Mouse (Mus musculus): Measurements from ENCODE around the gene Rdh5.

The Rdh5 gene

GRCm38 (mm10) chr10:128922822-128923012 is at the start of gene Rdh5:
Gene Rdh5 (minus strand): TSS chr10:128922888.
- DNase-seq (ENCODE audit: low read depth, low spot score) = no peak

DNA sequence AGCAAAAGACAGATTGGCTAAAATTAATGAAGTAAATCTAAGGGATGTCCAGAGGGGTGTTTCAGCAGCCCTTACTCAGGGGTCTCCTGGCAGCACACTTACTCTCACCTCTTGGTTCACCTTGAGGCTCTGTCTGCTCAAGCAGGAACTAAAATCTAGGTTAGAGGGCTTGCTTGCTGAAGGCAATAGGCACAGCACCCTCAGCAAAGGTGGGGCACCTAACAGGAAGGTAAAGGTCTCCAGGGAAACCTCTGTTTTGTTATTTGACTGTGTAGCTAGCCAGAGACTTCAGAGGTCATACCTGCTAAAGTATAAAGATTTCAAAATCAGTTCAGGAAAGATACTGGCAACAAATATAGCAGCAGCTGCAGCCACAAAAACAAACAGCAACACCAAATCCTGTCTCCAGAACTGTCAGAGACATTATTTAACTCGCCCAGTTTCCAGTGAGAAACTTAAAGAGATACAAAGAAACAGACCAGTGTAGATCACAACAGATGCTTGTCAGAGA is 48.1 kb upstream of the Rdh5 start:
- DNase-seq (ENCODE audit: low read depth, low spot score) = no peak

DNA sequence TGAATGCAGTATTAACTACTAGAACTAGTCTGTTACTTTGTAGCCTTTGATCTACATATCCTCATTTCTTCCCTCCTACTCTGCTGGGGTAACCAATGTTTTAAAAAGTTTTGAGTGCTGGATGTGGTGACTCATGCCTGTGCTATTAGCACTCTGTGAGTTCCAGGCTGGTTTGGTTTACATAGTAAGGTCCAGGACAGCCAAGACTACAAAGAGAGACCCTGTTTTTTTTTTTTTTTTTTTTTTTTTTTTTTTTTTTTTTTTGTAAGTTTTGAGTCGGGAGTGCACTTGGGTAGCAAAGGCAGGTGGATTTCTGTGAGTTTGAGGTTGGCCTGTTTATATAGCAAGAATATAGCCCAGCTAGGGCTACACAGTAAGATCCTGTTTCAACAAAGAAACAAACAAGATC is 45.7 kb upstream of the Rdh5 start:
- DNase-seq (ENCODE audit: low read depth, low spot score) = no peak

DNA sequence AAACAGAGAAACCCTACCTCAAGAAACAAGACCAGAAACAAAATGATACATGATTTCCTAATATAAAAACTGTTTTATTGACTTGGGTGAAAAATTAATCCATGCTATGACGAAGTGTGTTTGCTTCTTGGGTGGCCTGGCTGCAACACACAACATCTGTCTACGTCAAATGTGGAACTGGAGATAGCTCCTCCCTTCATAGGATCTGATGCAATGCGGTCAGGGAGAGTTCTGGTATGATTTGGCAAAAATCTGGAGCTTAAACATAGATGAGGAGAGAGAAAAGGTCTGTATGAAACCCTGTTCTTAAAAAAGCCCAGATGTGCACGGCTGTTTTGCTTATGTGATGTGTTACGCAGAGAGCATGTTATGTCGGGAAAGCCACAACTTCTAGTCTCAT is 43.2 kb upstream of the Rdh5 start:
- no peak for DNase-seq (ENCODE audit: low read depth, low spot score)

DNA sequence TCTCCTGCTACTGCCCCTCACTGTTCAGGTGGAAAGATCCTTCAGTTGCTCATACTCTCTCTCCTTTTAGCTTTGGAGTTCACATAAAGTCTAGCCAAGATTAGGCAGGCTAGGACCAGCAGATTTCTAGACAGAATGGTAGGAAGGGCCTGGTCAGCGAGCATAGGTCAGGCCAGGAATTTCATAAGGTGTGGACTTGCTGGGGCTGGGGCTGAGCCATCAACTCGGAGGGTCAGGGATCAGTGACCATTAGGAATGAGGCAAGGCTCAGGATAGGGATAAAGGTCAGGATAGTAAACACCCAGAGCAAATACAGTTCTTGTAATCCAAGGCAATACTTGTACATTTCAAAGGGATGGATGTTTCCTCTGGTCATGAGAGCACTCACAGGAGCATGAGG is 42.3 kb upstream of the Rdh5 start:
- no peak for DNase-seq (ENCODE audit: low read depth, low spot score)

DNA sequence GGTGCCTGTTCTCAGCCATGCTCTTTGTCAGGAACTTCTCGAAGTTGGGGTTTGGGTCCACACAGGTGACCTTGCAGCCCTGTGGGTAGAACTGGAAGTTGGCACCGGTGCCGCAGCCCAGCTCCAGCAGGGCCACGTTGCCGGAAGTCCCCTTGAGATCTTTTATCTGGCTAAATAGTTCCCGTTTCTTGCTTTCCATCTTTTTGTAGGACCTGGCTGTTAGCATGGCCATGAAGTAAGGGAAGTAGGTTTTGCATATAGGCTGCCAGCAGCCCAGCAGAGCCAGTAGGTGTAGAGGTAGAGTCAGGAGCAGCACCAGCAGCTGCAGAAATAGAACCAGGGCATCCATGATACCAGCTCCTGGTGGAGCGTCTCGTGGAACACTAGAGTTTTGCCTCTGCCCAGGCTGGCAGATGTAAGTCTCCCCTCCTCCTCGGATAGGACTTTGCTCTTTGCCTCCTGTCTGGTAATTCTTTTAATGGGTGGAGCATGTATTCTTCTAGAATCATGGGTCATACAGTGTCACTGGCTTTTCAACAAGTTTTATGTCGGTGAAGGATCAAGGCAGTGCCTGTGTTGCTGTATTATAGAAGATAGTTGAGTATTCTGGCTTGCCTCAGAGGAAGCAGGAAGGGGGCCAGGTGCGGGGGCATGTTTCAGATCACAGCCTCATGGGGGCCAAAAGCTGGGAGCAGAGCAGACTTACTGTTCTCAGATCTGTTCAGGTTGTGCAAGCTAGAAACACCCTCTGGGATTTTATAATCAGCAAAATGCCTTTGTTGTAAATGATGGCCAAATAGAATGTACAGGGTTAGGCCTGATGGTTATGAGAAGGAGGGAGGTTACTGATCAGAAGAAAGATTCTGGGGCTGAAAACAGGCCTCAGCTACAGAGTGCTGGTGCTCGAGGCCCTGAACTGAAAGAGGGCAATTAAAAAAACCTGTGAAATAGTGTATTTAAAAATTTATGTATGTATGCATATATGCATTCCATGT is 38.2 kb upstream of the Rdh5 start, which contains the start of gene Mettl7b:
Gene Mettl7b (minus strand): TSS at position 399 of the 995 bp plus-strand sequence.
- no peak for DNase-seq (ENCODE audit: low read depth, low spot score)

DNA sequence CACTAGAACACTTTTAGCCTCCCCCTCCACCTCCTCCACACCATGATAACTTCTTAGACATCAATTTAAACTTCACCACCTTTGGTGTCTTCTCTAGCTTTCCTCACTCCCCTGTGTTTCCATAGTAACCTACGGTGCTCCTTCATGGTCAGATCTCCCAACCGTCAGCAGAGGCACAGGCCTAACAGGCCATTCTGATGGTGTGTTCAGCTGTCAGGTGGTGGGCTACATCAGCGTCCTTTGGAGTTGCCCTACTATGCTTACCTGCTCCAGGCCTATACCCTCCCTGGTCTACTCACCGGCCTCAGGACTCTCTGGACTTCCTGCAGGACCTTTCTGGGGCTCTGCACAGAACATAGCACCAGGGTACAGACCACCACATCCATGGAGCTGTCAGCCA is 37.5 kb upstream of the Rdh5 start:
- DNase-seq (ENCODE audit: low read depth, low spot score) = no peak

DNA sequence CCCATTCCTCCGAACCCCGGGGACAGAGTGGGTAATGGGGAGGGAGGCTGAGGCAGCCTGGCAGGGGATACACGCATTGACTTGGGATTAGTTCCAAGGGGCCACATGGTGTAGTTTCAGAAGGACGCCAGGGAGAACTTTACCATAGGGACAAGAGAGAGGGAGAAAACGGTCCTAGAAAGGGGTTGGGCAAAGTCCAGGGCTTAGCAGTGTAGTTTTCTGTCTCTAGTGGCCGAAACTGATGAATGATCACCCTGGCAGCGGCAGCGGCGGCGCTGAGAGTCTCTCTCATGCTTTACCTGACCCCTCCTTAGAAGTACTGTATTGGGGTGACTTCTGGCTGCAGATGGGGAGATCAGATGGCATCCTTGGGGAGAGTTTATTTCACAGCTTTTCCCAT is 35.7 kb upstream of the Rdh5 start:
- DNase-seq (ENCODE audit: low read depth, low spot score) = no peak

GRCm38 (mm10) chr10:128950208-128950887 is 27.7 kb upstream of the Rdh5 start:
- no peak for DNase-seq (ENCODE audit: low read depth, low spot score)

GRCm38 (mm10) chr10:128947496-128947895 is 24.8 kb upstream of the Rdh5 start:
- no peak for DNase-seq (ENCODE audit: low read depth, low spot score)

DNA sequence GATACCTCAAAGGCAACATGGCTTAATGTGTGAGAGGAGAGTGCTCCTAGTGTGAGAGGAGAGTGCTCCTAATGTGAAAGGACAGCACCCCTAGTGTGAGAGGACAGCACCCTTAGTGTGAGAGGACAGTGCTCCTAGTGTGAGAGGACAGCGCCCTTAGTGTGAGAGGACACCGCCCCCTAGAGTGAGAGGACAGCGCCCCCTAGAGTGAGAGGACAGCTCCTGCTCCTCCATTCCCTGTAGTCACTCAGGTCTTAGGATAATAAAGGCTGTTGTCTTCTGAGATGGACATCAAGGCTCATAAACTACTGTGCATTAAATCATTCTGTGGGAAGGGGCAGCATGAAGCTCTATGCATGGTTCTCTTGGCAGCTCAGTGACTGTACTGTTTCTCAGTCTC is 23.0 kb upstream of the Rdh5 start:
- no peak for DNase-seq (ENCODE audit: low read depth, low spot score)

DNA sequence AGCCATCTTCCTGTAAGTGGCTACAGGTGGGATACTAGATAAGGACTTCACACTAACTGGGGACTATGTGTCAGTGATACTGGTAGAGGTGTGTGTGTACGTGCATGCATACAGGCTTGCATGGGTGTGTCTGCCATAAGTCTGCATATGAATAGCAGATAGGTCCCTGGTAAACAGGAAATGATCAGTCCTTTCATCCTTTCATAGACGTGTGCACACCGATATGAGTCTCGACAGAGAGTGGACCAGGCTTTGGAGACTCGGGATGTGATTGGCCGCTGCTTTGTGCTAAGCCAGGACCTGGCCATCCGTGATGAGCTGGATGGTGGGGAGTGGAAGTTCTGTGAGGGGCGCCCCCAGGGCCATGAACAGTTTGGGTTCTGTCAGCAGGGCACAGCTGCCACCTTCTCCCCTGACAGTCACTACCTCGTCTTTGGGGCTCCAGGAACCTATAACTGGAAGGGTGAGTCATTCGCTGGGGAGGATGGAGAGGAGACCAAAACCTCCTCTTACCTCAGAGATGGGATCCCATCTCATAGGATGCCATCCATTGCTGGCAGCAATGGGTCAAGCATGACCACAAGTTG is 17.9 kb upstream of the Rdh5 start:
- no peak for DNase-seq (ENCODE audit: low read depth, low spot score)

DNA sequence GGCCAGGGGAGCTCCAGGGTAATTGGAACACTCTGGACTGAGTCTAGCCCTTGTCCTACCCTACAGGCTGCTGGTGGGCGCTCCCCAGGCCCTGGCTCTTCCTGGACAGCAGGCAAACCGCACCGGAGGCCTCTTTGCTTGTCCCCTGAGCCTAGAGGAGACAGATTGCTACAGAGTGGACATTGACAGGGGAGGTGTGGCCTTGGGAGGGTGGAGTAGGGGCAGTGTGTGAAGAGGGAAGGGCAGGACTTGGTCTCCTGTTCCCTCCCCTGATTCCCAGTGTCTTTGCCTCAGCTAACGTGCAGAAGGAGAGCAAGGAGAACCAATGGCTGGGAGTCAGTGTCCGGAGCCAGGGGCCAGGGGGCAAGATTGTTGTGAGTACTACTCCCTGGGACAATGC is 16.3 kb upstream of the Rdh5 start:
- DNase-seq (ENCODE audit: low read depth, low spot score) = no peak

- DNase-seq (ENCODE audit: low read depth, low spot score) = no peak
Measured at GRCm38 (mm10) chr10:128938457-128938856, 15.8 kb upstream of the Rdh5 start.

DNA sequence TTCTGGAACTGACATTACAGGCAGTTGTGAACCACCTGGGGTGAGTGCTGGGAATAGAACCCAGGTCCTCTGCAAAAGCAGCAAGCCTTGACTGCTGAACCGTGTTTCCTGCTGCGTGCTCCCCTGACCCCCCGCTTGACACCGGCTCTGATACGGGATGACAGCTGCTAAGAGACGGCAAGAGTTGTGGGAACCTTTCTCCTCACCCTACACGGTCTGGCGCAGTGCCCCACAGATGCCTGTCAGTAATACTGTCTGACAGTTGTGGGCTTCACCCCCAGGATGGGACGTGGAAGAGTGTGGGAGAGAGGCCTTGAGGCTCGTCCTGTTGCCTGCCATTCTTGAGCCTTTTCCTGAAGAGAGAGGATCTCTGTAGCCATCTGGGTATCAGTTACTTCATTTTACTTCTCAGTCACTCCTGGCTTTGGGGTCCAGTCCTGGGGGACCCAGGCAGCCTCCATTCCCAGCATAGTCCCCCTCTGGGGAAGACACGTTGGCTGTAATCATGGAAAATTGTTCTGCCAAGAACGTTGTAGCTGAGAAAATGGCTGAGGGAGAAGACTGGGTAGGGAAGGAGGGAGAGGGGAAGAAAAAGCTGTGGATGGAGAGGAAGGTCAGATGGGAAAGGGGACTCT is 15.2 kb upstream of the Rdh5 start:
- no peak for DNase-seq (ENCODE audit: low read depth, low spot score)

DNA sequence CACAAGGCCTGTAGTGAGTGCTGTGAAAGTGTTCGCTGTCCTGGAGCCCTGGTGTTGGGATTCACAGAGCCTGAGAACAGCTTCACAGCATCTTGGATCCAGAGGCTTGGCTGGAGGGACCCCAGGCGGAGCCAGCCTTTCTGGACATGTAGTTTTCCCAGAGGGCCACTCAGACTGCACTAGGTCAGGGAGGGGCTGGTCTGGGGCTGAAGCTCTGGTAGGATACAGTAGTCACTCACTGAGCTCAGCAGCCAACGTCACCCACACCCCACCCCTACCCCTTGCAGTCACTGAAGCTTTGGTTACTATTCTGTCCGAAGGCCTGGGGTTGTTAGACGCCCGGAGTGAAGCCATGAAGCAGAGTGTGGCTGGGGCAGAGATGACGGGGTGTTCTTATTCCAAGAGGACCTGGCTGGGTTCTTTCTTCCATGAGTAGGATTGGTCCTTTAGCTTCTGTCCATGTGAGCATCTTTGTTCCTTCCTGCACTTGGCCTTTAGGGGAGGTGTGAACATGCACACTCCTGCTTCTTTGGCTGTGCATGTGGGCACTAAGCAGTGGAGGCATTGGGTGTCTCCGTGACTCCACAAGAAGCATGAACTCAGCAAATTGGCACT is 13.2 kb upstream of the Rdh5 start:
- no peak for DNase-seq (ENCODE audit: low read depth, low spot score)

GRCm38 (mm10) chr10:128934997-128935787 is 12.5 kb upstream of the Rdh5 start:
- no peak for DNase-seq (ENCODE audit: low read depth, low spot score)

- DNase-seq (ENCODE audit: low read depth, low spot score) = no peak
Measured at GRCm38 (mm10) chr10:128933976-128934721, 11.5 kb upstream of the Rdh5 start.

DNA sequence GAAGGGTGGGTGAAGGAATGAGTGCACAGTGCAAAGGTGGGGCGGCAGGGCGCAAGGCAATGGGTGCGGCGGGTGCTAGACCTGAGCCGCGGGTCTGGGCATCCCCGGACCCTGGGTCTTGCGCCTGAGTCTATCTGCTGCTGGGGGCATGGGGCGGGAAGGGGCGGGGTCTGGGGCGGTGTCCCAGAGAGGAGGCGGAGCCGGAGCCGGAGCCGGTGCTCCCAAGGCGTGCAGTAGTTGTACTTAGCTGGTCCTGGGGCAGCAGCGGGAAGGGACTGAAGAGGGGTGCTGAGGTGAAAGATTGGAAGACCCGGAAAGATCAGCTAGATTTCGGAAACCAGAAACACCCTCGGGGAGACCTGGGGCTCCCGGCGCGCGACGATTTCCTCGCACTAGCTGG is 10.9 kb upstream of the Rdh5 start, which contains the start of gene Itga7:
Gene Itga7 (plus strand): TSS at position 245 of the 400 bp plus-strand sequence.
- no peak for DNase-seq (ENCODE audit: low read depth, low spot score)

GRCm38 (mm10) chr10:128931441-128931840 is 8.8 kb upstream of the Rdh5 start:
- DNase-seq (ENCODE audit: low read depth, low spot score) = no peak
